Mouse (Mus musculus): ENCODE results near the gene Ndc1. TPM values are rescaled to one million over a fixed set of nuclear protein-coding genes. Genes with fewer than 3 reads are reported as not detected.
A peak's percentile ranks its signal among the peaks of the same experiment; 100 is the strongest.

Ndc1 gene
- polyA plus RNA-seq, 2 experiments: 9.6 to 17.2 TPM

DNA sequence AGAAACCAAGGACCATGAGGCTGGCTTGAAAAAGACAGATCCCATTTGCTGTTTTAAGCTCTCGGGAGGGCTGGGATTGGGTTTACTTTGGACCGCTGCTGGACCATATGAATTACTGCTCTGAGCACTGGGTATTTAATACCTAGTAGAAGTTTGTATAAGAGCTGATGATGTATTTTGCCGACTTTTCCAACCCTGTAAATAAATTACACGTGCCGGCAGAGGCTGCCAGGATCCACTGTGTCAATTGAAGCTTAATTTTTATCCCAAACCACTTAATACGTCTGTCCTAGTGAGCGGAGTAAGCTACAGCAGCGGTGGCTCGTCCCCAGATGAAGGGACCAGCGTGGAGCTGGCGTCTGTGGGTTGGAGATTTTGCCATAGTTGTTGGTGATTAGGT is 74.7 kb downstream of the Ndc1 start:
- Histone ChIP-seq H3K4me2 (ENCODE audit: low read depth) (no peak overlapping the region), H3K4me1 (replicated peaks; ENCODE audit: control insufficient read depth in 2 of 2, insufficient read depth in 2 of 2, low read length in 1 of 2) (peaks cover 0 to 7% of the 10 kb centered on the region in 2 experiments; a peak in 2 of 4 replicates), H3K9me3 (ENCODE audit: control insufficient read depth, low read length) (no peaks in the 10 kb centered on the region), H3K4me3 (ENCODE audit: insufficient read depth in 1 of 2, low read depth in 2 of 2, low read length in 2 of 2) (no peak overlapping the region), H3K27ac (no peak overlapping the region), H3K36me3 (replicated peaks; ENCODE audit: control insufficient read depth, insufficient read depth, low read depth) (no peaks in the 10 kb centered on the region), H3K9ac (replicated peaks) (no peak overlapping the region), H3K27me3 (ENCODE audit: control insufficient read depth, insufficient read depth, low read length) (peaks cover 16% of the 10 kb centered on the region)
- DNase-seq (ENCODE audit: low read depth in 3 of 3, low spot score in 3 of 3): no peak
- no peak for ATAC-seq (ENCODE audit: insufficient read depth)
- no peak for TF ChIP-seq EP300 (IDR thresholded peaks at IDR 0.05; ENCODE audit: low read depth)
- no peak for TF ChIP-seq CTCF (IDR thresholded peaks at IDR 0.05; ENCODE audit: low read depth)
- WGBS (ENCODE audit: insufficient replicate concordance): 71% methylated on average over 11 of the region's 11 CpGs

DNA sequence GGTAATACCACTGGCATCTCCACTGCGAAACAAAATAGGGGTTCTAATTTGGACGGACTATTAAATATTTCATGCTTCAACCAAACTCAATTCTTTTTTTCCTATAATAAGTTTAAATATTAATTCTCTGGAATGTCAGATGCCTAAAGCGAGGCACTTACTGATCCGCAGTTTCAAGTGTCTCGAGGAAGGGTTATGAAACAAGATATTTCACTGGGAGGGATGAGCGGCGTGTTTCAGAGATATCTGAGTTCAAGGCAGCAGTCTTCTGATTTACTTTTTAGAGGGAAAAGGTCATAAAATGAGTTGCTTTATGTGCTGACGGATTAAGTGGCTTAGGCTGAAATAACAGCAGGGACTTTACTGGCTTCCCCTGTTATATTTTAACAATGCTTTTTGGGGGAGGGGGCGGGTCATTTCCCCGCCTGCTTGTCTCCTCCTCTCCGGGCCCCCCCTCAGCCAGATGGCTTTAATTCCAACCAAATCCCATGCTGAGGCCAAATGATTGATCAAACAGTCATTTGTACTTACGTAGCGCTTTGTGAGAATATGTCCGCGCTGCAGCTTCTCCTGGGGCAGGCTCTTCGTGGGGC is 75.4 kb downstream of the Ndc1 start:
- no peak overlapping the region for H3K27ac ChIP-seq
- ATAC-seq (ENCODE audit: insufficient read depth) (no peak), DNase-seq (ENCODE audit: low read depth in 3 of 3, low spot score in 3 of 3) (no peak)
- peaks cover 10% of the 10 kb centered on the region for H3K27me3 ChIP-seq (ENCODE audit: control insufficient read depth, insufficient read depth, low read length)
- no peaks in the 10 kb centered on the region for H3K9me3 ChIP-seq (ENCODE audit: control insufficient read depth, low read length)
- 70% methylated on average over 16 of the region's 16 CpGs for WGBS (ENCODE audit: insufficient replicate concordance)
- H3K9ac ChIP-seq (replicated peaks): no peak overlapping the region
- peaks cover 0 to 7% of the 10 kb centered on the region in 2 experiments; a peak in 2 of 4 replicates for H3K4me1 ChIP-seq (replicated peaks; ENCODE audit: control insufficient read depth in 2 of 2, insufficient read depth in 2 of 2, low read length in 1 of 2)
- TF ChIP-seq EP300 (IDR thresholded peaks at IDR 0.05; ENCODE audit: low read depth) (no peak), CTCF (IDR thresholded peaks at IDR 0.05; ENCODE audit: low read depth) (no peak)
- H3K36me3 ChIP-seq (replicated peaks; ENCODE audit: control insufficient read depth, insufficient read depth, low read depth): no peaks in the 10 kb centered on the region
- no peak overlapping the region for H3K4me2 ChIP-seq (ENCODE audit: low read depth)
- H3K4me3 ChIP-seq (ENCODE audit: insufficient read depth in 1 of 2, low read depth in 2 of 2, low read length in 2 of 2): no peak overlapping the region

DNA sequence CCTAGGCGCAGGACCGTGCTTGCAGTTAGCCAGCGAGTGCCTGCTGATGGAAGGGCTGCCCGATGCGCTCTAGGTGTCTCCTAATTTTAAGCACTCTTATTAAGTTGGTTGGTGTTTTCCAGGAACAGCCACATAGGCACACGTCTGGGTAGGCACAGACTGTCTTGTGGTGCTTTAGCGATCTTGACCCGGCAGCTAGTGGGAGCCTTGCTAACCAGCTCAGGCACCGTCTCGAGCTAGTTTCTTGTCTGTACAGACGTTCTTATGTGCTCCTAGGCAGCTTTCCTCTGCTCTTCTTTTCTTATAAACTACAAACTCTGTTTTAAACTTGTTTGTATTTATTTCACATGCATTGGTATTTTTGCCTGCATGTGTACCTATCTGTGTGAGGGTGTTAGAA is 76.0 kb downstream of the Ndc1 start:
- ATAC-seq (ENCODE audit: insufficient read depth) (no peak), DNase-seq (ENCODE audit: low read depth in 3 of 3, low spot score in 3 of 3) (no peak)
- Histone ChIP-seq H3K9me3 (ENCODE audit: control insufficient read depth, low read length) (no peaks in the 10 kb centered on the region), H3K4me1 (replicated peaks; ENCODE audit: control insufficient read depth in 2 of 2, insufficient read depth in 2 of 2, low read length in 1 of 2) (peaks cover 0 to 7% of the 10 kb centered on the region in 2 experiments; a peak in 2 of 4 replicates), H3K36me3 (replicated peaks; ENCODE audit: control insufficient read depth, insufficient read depth, low read depth) (no peaks in the 10 kb centered on the region), H3K4me3 (ENCODE audit: insufficient read depth in 1 of 2, low read depth in 2 of 2, low read length in 2 of 2) (no peak overlapping the region), H3K27me3 (ENCODE audit: control insufficient read depth, insufficient read depth, low read length) (peaks cover 8% of the 10 kb centered on the region; the same call in 1 of the 2 replicates), H3K27ac (no peak overlapping the region), H3K9ac (replicated peaks) (no peak overlapping the region), H3K4me2 (ENCODE audit: low read depth) (no peak overlapping the region)
- TF ChIP-seq CTCF (IDR thresholded peaks at IDR 0.05; ENCODE audit: low read depth) (no peak), EP300 (IDR thresholded peaks at IDR 0.05; ENCODE audit: low read depth) (no peak)
- 72% methylated on average over 11 of the region's 11 CpGs for WGBS (ENCODE audit: insufficient replicate concordance)

DNA sequence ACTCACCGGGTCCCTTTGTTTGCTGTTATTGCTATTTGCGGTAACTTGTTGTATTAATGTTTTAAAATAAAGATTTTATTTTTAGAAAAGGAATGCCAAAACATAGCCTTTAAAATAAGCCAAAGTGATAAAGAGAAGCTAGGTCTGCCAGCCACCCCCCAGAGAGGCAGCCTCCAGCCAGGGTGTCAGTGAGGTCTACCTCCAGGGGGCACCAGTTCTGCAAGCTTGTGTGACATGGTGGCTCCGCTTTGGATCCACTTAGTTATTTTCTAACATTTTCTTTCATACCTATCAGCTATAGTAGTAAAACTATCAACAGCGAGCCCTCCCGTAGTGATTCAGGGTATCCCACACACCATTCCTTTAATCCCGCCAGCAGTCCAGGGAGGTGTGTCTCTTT is 80.9 kb downstream of the Ndc1 start:
- TF ChIP-seq EP300 (IDR thresholded peaks at IDR 0.05; ENCODE audit: low read depth) (no peak), CTCF (IDR thresholded peaks at IDR 0.05; ENCODE audit: low read depth) (peak; percentile 55)
- H3K36me3 ChIP-seq (replicated peaks; ENCODE audit: control insufficient read depth, insufficient read depth, low read depth): no peaks in the 10 kb centered on the region

DNA sequence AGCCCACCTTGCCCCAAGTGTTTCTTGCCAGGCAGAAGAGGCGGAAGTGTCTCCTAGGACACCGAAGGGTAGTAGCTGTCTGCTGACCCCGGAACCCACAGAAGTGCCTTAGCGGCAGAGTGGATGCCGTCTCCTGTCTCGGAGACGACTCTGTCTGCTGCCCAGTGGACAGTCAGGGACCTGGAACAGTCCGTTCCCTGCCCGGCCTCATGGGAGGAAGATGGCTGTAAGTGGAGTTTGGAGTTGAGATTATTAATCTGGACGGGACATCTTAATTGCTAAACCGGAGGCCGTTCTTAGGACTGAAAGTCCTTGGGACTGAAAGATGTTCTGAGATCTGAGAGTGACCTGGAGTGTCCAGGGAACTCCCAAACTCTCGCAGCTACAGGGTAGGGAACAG is 81.9 kb downstream of the Ndc1 start:
- WGBS (ENCODE audit: insufficient replicate concordance): 69% methylated on average over 13 of the region's 13 CpGs
- H3K36me3 ChIP-seq (replicated peaks; ENCODE audit: control insufficient read depth, insufficient read depth, low read depth): no peaks in the 10 kb centered on the region
- no peak for TF ChIP-seq EP300 (IDR thresholded peaks at IDR 0.05; ENCODE audit: low read depth)
- TF ChIP-seq CTCF (IDR thresholded peaks at IDR 0.05; ENCODE audit: low read depth): no peak
- no peaks in the 10 kb centered on the region for H3K9me3 ChIP-seq (ENCODE audit: control insufficient read depth, low read length)
- H3K4me1 ChIP-seq (replicated peaks; ENCODE audit: control insufficient read depth in 2 of 2, insufficient read depth in 2 of 2, low read length in 1 of 2): no peaks in the 10 kb centered on the region
- DNase-seq (ENCODE audit: low read depth in 3 of 3, low spot score in 3 of 3): no peak
- H3K9ac ChIP-seq (replicated peaks): no peak overlapping the region
- H3K27me3 ChIP-seq (ENCODE audit: control insufficient read depth, insufficient read depth, low read length): peaks cover 2% of the 10 kb centered on the region; the same call in 1 of the 2 replicates
- H3K27ac ChIP-seq: no peak overlapping the region
- H3K4me3 ChIP-seq (ENCODE audit: insufficient read depth in 1 of 2, low read depth in 2 of 2, low read length in 2 of 2): no peak overlapping the region
- ATAC-seq (ENCODE audit: insufficient read depth): no peak
- no peak overlapping the region for H3K4me2 ChIP-seq (ENCODE audit: low read depth)

More for the DNA sequence above, 80.9 kb downstream of the Ndc1 start:
- peaks cover 2% of the 10 kb centered on the region; the same call in 1 of the 2 replicates for H3K27me3 ChIP-seq (ENCODE audit: control insufficient read depth, insufficient read depth, low read length)
- H3K9me3 ChIP-seq (ENCODE audit: control insufficient read depth, low read length): no peaks in the 10 kb centered on the region
- no peaks in the 10 kb centered on the region for H3K4me1 ChIP-seq (replicated peaks; ENCODE audit: control insufficient read depth in 2 of 2, insufficient read depth in 2 of 2, low read length in 1 of 2)
- H3K4me3 ChIP-seq (ENCODE audit: insufficient read depth in 1 of 2, low read depth in 2 of 2, low read length in 2 of 2): no peak overlapping the region
- no peak overlapping the region for H3K27ac ChIP-seq
- 79% methylated on average over 6 of the region's 6 CpGs for WGBS (ENCODE audit: insufficient replicate concordance)
- no peak overlapping the region for H3K9ac ChIP-seq (replicated peaks)
- DNase-seq (ENCODE audit: low read depth in 3 of 3, low spot score in 3 of 3) (no peak), ATAC-seq (ENCODE audit: insufficient read depth) (no peak)
- H3K4me2 ChIP-seq (ENCODE audit: low read depth): no peak overlapping the region

Data from liver, embryonic 14.5 days (tissue).